Mouse (Mus musculus): ENCODE measurements at regions not wholly inside any gene's neighbourhood (a gene's known extent, or its start where the extent isn't known, plus 50 kb on each side); places are given as distances from the start of the nearest gene placed in this dataset.

DNA sequence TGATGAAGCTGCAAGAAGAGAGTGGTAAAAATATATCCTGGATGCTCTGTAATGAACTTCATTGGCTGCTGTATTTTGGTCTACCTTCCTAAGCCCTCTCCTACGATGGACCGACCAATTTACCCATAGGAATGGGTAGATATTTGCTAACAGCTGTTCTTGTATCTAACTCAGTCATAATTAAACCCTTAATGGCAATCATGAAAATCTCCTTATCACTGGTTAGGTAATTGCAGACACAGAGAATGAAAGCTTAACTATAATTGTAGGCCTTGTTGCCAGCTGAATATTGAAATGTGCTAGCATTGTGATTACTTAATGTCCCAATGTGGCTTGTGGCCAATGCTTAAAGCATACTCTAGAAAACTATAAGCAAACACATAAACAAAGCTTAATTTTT is 334.4 kb upstream of the Kcnh7 start:
- WGBS = 93% methylated on average over 2 of the region's 2 CpGs
- no peaks in the 10 kb centered on the region for H3K36me3 ChIP-seq (ENCODE audit: control insufficient read depth, insufficient read depth, low read length)
- H3K9ac ChIP-seq (ENCODE audit: low read length) = no peak overlapping the region
- ATAC-seq (ENCODE audit: low FRiP score, low TSS enrichment) = no peak
- no peaks in the 10 kb centered on the region for H3K9me3 ChIP-seq (ENCODE audit: control insufficient read depth, low read length)
- TF ChIP-seq EP300 (optimal IDR thresholded peaks at IDR 0.05) (no peak), CTCF (IDR thresholded peaks at IDR 0.05; ENCODE audit: low read depth) (no peak)
- no peak for DNase-seq (ENCODE audit: low spot score)
- no peak overlapping the region for H3K4me3 ChIP-seq (ENCODE audit: low read depth, low read length)
- H3K27me3 ChIP-seq (ENCODE audit: control insufficient read depth, insufficient read depth, low read length) = no peaks in the 10 kb centered on the region
- H3K4me2 ChIP-seq (replicated peaks; ENCODE audit: low read depth) = no peak overlapping the region
- H3K27ac ChIP-seq (replicated peaks) = no peak overlapping the region
- H3K4me1 ChIP-seq (replicated peaks; ENCODE audit: control insufficient read depth, insufficient read depth) = no peaks in the 10 kb centered on the region

DNA sequence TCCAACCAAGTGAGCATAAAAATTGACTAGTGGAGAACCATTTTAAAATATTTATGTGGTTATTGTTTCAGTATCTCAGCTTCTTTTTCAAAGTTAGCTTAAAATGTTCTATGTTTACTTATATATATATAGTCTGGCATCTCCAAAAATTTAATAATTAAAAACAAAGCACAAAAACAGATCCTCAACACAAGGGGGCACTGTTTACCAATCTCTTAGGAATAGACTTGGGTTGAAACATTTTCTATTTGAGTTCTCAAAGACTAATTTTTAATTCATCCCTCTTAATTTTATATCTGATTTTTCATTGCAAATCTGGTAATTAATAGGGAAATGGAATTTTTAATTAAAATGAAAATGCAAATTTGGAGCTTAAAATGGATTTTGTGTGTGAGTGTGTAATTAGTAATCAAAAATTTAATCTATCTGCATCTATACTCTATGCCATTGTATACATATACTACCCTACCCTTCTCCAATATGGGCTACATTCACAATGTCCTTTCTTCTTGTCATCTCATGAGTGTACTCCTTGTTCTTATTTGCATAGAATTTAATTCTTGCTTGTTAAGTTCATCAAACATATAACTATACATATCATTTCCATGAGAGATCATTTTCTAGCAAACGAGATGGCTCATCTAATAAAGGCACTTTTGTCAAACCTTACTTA is 329.6 kb upstream of the Kcnh7 start:
- no peak for TF ChIP-seq EP300 (optimal IDR thresholded peaks at IDR 0.05)
- TF ChIP-seq CTCF (IDR thresholded peaks at IDR 0.05; ENCODE audit: low read depth) = peak; percentile 68
- DNase-seq (ENCODE audit: low spot score) (no peak), ATAC-seq (ENCODE audit: low FRiP score, low TSS enrichment) (no peak)
- H3K27ac ChIP-seq (replicated peaks) = no peak overlapping the region
- WGBS = 71% methylated on average over 1 of the region's 1 CpGs
- no peaks in the 10 kb centered on the region for H3K4me1 ChIP-seq (replicated peaks; ENCODE audit: control insufficient read depth, insufficient read depth)
- no peaks in the 10 kb centered on the region for H3K36me3 ChIP-seq (ENCODE audit: control insufficient read depth, insufficient read depth, low read length)
- H3K4me3 ChIP-seq (ENCODE audit: low read depth, low read length) = no peak overlapping the region
- no peak overlapping the region for H3K4me2 ChIP-seq (replicated peaks; ENCODE audit: low read depth)
- no peaks in the 10 kb centered on the region for H3K9me3 ChIP-seq (ENCODE audit: control insufficient read depth, low read length)
- no peak overlapping the region for H3K9ac ChIP-seq (ENCODE audit: low read length)
- no peaks in the 10 kb centered on the region for H3K27me3 ChIP-seq (ENCODE audit: control insufficient read depth, insufficient read depth, low read length)

DNA sequence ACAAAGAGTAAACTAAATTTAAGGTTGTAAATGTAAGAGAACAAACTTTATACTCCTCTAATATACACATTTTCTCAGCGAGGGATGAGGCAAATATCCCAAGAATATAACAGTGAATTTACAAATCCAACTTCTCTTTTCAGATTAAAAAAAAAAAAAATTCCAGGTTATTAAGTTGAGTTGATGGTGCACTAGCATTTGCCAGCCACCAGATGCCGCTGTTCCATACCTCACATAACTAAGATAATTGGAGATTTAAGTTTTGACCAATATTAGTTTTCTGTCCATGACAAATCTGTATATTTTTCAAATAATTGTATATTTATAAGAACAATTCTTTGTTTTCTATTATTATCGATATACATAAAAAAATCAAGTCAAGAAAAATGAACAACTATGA is 319.9 kb upstream of the Kcnh7 start:
- no peak overlapping the region for H3K9ac ChIP-seq (ENCODE audit: low read length)
- ATAC-seq (ENCODE audit: low FRiP score, low TSS enrichment) = no peak
- H3K27ac ChIP-seq (replicated peaks) = no peak overlapping the region
- 13% methylated on average over 3 of the region's 3 CpGs for WGBS
- no peak overlapping the region for H3K4me2 ChIP-seq (replicated peaks; ENCODE audit: low read depth)
- H3K4me1 ChIP-seq (replicated peaks; ENCODE audit: control insufficient read depth, insufficient read depth) = no peaks in the 10 kb centered on the region
- H3K36me3 ChIP-seq (ENCODE audit: control insufficient read depth, insufficient read depth, low read length) = no peaks in the 10 kb centered on the region
- DNase-seq (ENCODE audit: low spot score) = peak; percentile 16
- no peaks in the 10 kb centered on the region for H3K9me3 ChIP-seq (ENCODE audit: control insufficient read depth, low read length)
- no peak overlapping the region for H3K4me3 ChIP-seq (ENCODE audit: low read depth, low read length)
- no peaks in the 10 kb centered on the region for H3K27me3 ChIP-seq (ENCODE audit: control insufficient read depth, insufficient read depth, low read length)
- TF ChIP-seq CTCF (IDR thresholded peaks at IDR 0.05; ENCODE audit: low read depth) = peak; percentile 83
- no peak for TF ChIP-seq EP300 (optimal IDR thresholded peaks at IDR 0.05)

DNA sequence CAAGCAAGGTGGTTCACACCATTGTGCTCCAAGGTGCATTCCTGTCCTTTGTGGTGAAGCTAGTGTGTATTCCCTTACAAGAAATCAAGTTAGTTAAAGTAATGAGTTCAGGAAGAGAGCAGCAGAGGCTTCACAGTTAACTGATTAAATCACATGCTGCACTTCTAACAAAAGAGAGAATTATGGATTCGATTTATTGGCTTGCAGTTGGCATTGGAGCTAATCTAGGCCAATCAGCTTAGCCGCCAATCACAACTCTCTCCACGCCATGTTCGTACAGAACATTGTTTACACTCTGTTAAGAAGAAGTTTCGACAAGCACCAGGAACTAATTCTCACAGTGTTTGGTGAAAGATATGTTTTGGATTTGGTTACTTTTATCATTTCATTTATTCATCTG is 292.3 kb upstream of the Kcnh7 start:
- Histone ChIP-seq H3K4me2 (replicated peaks; ENCODE audit: low read depth) (no peak overlapping the region), H3K27me3 (ENCODE audit: control insufficient read depth, insufficient read depth, low read length) (no peaks in the 10 kb centered on the region), H3K4me1 (replicated peaks; ENCODE audit: control insufficient read depth, insufficient read depth) (no peaks in the 10 kb centered on the region), H3K36me3 (ENCODE audit: control insufficient read depth, insufficient read depth, low read length) (no peaks in the 10 kb centered on the region), H3K27ac (replicated peaks) (no peak overlapping the region), H3K4me3 (ENCODE audit: low read depth, low read length) (no peak overlapping the region), H3K9ac (ENCODE audit: low read length) (no peak overlapping the region), H3K9me3 (ENCODE audit: control insufficient read depth, low read length) (no peaks in the 10 kb centered on the region)
- 32% methylated on average over 5 of the region's 5 CpGs for WGBS
- no peak for TF ChIP-seq EP300 (optimal IDR thresholded peaks at IDR 0.05)
- ATAC-seq (ENCODE audit: low FRiP score, low TSS enrichment) = no peak
- no peak for DNase-seq (ENCODE audit: low spot score)

DNA sequence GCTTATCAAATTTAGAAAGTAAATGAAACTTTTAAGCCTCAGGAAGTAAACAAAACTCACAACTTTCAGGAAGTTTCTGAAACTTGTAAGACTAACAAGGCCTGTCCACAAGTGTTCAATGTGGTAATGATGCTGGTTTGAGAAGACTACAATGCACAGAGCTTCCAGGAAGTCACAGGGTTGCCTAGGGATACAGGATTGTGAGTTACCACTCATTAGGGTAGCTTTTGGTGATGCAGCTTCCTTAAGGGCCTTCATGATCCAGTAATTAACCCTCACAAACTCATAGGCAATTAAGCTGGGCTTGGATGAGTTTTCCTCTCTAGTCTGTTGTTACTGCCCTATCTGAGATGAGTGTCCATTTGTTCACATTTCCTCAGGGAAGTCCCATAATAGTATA is 291.2 kb upstream of the Kcnh7 start:
- TF ChIP-seq EP300 (optimal IDR thresholded peaks at IDR 0.05) (no peak), CTCF (IDR thresholded peaks at IDR 0.05; ENCODE audit: low read depth) (no peak)
- Histone ChIP-seq H3K9ac (ENCODE audit: low read length) (no peak overlapping the region), H3K4me3 (ENCODE audit: low read depth, low read length) (no peak overlapping the region)

DNA sequence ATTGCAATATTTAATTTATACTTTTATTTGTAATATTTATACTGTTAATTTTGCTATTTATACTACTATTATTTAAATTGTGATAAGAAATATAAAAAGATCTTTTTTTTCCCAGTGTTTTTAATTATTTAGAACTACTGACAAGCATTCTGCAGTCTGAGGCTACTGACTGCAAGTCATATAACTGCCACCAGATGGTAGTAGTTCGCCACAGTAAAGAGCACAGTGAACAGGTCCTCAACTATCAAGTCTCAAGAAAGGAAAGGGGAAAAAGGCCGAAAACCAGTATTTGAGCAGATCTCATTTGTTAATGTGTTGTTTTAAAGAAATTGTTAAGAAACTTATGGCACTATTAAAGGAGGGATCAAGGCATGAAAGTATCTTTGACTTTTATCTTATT is 289.6 kb upstream of the Kcnh7 start:
- ATAC-seq (ENCODE audit: low FRiP score, low TSS enrichment) (no peak), DNase-seq (ENCODE audit: low spot score) (peak; percentile 30)
- no peak for TF ChIP-seq EP300 (optimal IDR thresholded peaks at IDR 0.05)
- TF ChIP-seq CTCF (IDR thresholded peaks at IDR 0.05; ENCODE audit: low read depth) = peak; percentile 89
- Histone ChIP-seq H3K9ac (ENCODE audit: low read length) (no peak overlapping the region), H3K4me2 (replicated peaks; ENCODE audit: low read depth) (no peak overlapping the region), H3K36me3 (ENCODE audit: control insufficient read depth, insufficient read depth, low read length) (no peaks in the 10 kb centered on the region), H3K4me3 (ENCODE audit: low read depth, low read length) (no peak overlapping the region), H3K27ac (replicated peaks) (no peak overlapping the region), H3K9me3 (ENCODE audit: control insufficient read depth, low read length) (no peaks in the 10 kb centered on the region), H3K4me1 (replicated peaks; ENCODE audit: control insufficient read depth, insufficient read depth) (no peaks in the 10 kb centered on the region), H3K27me3 (ENCODE audit: control insufficient read depth, insufficient read depth, low read length) (no peaks in the 10 kb centered on the region)
- 16% methylated on average over 2 of the region's 2 CpGs for WGBS

More for the DNA sequence above, 291.2 kb upstream of the Kcnh7 start:
- Histone ChIP-seq H3K4me2 (replicated peaks; ENCODE audit: low read depth) (no peak overlapping the region), H3K27me3 (ENCODE audit: control insufficient read depth, insufficient read depth, low read length) (no peaks in the 10 kb centered on the region), H3K9me3 (ENCODE audit: control insufficient read depth, low read length) (no peaks in the 10 kb centered on the region), H3K27ac (replicated peaks) (no peak overlapping the region), H3K4me1 (replicated peaks; ENCODE audit: control insufficient read depth, insufficient read depth) (no peaks in the 10 kb centered on the region), H3K36me3 (ENCODE audit: control insufficient read depth, insufficient read depth, low read length) (no peaks in the 10 kb centered on the region)
- ATAC-seq (ENCODE audit: low FRiP score, low TSS enrichment) (no peak), DNase-seq (ENCODE audit: low spot score) (no peak)

Data from stomach, postnatal 0 days (tissue).